Mouse (Mus musculus): Measurements from ENCODE around the gene Mlip. TPM values are rescaled to one million over a fixed set of nuclear protein-coding genes. Genes with fewer than 3 reads are reported as not detected.

Gene Mlip
- polyA plus RNA-seq, 1 experiment from 2014 or later = not detected

DNA sequence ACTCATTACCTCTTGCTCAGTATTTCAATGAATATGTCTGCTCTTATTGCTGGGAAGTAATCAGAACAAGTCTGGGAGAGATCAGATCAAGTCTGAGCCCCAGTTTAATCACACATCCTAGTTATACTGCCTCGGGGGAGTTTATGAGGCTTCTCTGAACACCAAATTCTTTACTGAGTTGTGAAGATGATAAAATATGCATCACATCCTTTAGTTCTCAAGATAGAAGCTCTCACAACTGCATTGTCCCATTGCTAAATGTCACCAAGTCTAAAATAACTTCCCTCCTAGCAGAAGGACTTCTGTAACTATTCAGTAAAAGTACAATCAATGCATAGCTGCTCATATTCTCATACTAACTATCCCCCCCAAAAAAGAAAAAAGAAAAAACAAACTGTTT lies 154.5 kb downstream of the Mlip start:
- DNase-seq (ENCODE audit: low spot score) = no peak
- no peak for ATAC-seq (ENCODE audit: insufficient read depth, low FRiP score, low TSS enrichment)
- no peak overlapping the region for H3K4me3 ChIP-seq (ENCODE audit: low read depth, low read length)
- H3K36me3 ChIP-seq (ENCODE audit: control insufficient read depth, insufficient read depth, low read length) = no peaks in the 10 kb centered on the region
- no peak overlapping the region for H3K9ac ChIP-seq (ENCODE audit: low read length)
- no peaks in the 10 kb centered on the region for H3K9me3 ChIP-seq (ENCODE audit: control insufficient read depth, low read length)
- no peak overlapping the region for H3K27ac ChIP-seq (ENCODE audit: low read depth, low read length)
- no peaks in the 10 kb centered on the region for H3K27me3 ChIP-seq (ENCODE audit: control insufficient read depth, insufficient read depth, low read length)
- H3K4me1 ChIP-seq (ENCODE audit: control insufficient read depth, insufficient read depth, low read length) = no peaks in the 10 kb centered on the region
- 61% methylated on average over 1 of the region's 1 CpGs for WGBS
- H3K4me2 ChIP-seq (ENCODE audit: low read depth) = no peak overlapping the region

DNA sequence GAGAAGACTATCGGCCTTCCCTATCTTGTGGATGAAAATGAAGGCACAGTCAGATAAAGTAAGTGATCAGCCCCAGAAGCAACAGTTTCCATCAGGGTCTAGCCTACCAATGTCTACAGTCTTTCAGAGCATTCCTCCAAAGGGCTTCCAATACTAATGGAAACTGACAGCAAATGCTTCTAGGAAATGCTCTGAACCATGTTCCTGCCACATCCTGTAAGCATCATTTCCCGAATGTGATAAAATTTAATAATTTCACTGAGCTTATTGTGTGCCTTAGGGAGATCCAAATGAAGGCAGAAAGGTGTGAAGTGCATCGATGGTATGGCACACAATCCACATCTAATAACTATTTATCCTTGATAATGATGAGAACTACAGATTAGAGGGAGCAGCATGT lies 173.3 kb downstream of the Mlip start:
- WGBS = 89% methylated on average over 3 of the region's 3 CpGs
- ATAC-seq (ENCODE audit: insufficient read depth, low FRiP score, low TSS enrichment) = no peak
- Histone ChIP-seq H3K4me2 (ENCODE audit: low read depth) (no peak overlapping the region), H3K27ac (ENCODE audit: low read depth, low read length) (no peak overlapping the region), H3K9me3 (ENCODE audit: control insufficient read depth, low read length) (no peaks in the 10 kb centered on the region), H3K9ac (ENCODE audit: low read length) (no peak overlapping the region), H3K4me1 (ENCODE audit: control insufficient read depth, insufficient read depth, low read length) (no peaks in the 10 kb centered on the region), H3K4me3 (ENCODE audit: low read depth, low read length) (no peak overlapping the region), H3K36me3 (ENCODE audit: control insufficient read depth, insufficient read depth, low read length) (no peaks in the 10 kb centered on the region), H3K27me3 (ENCODE audit: control insufficient read depth, insufficient read depth, low read length) (no peaks in the 10 kb centered on the region)
- DNase-seq (ENCODE audit: low spot score) = no peak

DNA sequence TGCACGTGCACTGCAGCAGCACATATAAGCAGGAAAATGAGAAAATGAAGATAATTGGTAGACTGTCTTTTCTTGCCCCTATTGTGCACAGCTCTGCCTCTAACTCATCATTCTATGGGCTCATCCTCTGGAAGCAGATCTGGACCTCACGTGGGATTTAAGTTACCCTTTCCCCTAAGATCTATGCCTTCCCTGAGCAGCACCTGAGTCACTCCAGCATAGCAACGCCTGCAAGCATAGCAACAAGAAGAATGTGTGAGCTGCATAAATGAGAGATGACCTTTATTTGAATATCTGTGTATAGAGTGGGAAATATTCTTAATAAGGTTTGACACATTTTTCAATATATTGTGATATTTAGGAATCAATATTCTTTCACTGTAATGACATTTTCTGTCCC lies 176.9 kb downstream of the Mlip start:
- ATAC-seq (ENCODE audit: insufficient read depth, low FRiP score, low TSS enrichment) (no peak), DNase-seq (ENCODE audit: low spot score) (no peak)
- Histone ChIP-seq H3K27ac (ENCODE audit: low read depth, low read length) (no peak overlapping the region), H3K4me3 (ENCODE audit: low read depth, low read length) (no peak overlapping the region), H3K9ac (ENCODE audit: low read length) (no peak overlapping the region), H3K9me3 (ENCODE audit: control insufficient read depth, low read length) (no peaks in the 10 kb centered on the region), H3K27me3 (ENCODE audit: control insufficient read depth, insufficient read depth, low read length) (no peaks in the 10 kb centered on the region), H3K36me3 (ENCODE audit: control insufficient read depth, insufficient read depth, low read length) (no peaks in the 10 kb centered on the region), H3K4me2 (ENCODE audit: low read depth) (no peak overlapping the region), H3K4me1 (ENCODE audit: control insufficient read depth, insufficient read depth, low read length) (no peaks in the 10 kb centered on the region)
- 82% methylated on average over 3 of the region's 3 CpGs for WGBS

DNA sequence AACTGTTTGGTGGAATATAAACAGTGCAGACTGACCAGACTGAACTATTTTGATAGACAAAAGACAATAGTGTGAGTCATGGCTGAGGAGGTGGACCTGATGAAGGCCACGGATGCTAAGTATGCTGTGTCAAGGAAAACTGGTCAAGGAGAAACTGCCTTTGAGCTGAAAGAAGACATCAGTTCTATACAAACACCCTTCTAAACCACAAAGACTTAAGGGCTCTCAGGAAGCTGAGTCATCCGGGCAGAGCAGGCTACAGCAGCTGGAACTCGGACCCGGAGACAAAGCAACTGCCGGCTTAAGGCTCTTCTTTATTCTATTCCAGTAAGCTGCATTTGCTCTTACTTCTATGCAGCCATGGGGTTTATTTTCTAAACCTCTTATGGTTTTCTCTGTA lies 180.7 kb downstream of the Mlip start:
- H3K4me2 ChIP-seq (ENCODE audit: low read depth) = no peak overlapping the region
- no peaks in the 10 kb centered on the region for H3K36me3 ChIP-seq (ENCODE audit: control insufficient read depth, insufficient read depth, low read length)
- no peak overlapping the region for H3K9ac ChIP-seq (ENCODE audit: low read length)
- no peak overlapping the region for H3K27ac ChIP-seq (ENCODE audit: low read depth, low read length)
- WGBS = 91% methylated on average over 5 of the region's 5 CpGs
- H3K9me3 ChIP-seq (ENCODE audit: control insufficient read depth, low read length) = no peaks in the 10 kb centered on the region
- H3K27me3 ChIP-seq (ENCODE audit: control insufficient read depth, insufficient read depth, low read length) = no peaks in the 10 kb centered on the region
- DNase-seq (ENCODE audit: low spot score) (no peak), ATAC-seq (ENCODE audit: insufficient read depth, low FRiP score, low TSS enrichment) (no peak)
- no peaks in the 10 kb centered on the region for H3K4me1 ChIP-seq (ENCODE audit: control insufficient read depth, insufficient read depth, low read length)
- H3K4me3 ChIP-seq (ENCODE audit: low read depth, low read length) = no peak overlapping the region

DNA sequence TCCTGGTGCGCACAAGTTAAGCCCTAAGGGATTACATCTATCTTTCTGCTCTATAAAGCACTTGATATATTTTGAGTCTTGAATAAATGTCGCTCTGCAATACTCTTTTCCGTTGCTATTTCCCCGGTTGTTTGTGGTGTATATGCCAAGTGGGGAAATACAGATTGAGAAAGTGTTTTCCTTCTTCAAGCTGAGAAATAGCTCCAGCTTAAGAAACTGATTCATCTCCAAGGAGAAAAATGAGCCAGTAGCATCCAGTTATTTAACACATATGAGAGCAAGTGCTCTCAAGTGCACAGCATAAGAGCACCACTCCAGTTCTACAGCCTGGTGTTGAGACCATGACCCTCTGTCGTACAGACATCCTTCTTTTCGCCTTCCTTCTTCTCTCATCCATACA lies 186.9 kb downstream of the Mlip start:
- Histone ChIP-seq H3K27ac (ENCODE audit: low read depth, low read length) (no peak overlapping the region), H3K4me2 (ENCODE audit: low read depth) (no peak overlapping the region), H3K4me3 (ENCODE audit: low read depth, low read length) (no peak overlapping the region), H3K9me3 (ENCODE audit: control insufficient read depth, low read length) (no peaks in the 10 kb centered on the region), H3K27me3 (ENCODE audit: control insufficient read depth, insufficient read depth, low read length) (no peaks in the 10 kb centered on the region), H3K36me3 (ENCODE audit: control insufficient read depth, insufficient read depth, low read length) (no peaks in the 10 kb centered on the region), H3K9ac (ENCODE audit: low read length) (no peak overlapping the region), H3K4me1 (ENCODE audit: control insufficient read depth, insufficient read depth, low read length) (no peaks in the 10 kb centered on the region)
- 84% methylated on average over 6 of the region's 6 CpGs for WGBS
- no peak for DNase-seq (ENCODE audit: low spot score)
- ATAC-seq (ENCODE audit: insufficient read depth, low FRiP score, low TSS enrichment) = no peak

DNA sequence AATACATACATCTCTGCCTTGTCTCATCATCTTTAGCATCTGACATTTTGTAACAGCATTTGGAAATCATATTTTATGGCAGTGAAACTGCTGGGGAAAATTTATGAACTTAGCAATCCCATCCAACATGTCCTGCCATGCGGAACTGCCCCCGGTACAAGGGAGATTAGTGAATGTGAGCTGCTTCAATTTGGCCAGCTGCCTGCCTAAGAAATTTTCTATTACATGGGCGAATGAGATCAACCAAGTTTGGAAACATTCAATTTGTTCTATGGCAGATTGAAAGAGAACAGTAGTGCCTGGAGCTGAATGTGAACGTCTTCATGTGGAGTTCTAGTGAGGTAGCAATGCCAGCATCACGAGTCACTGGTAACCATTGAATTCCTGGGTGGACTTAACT lies 191.0 kb downstream of the Mlip start:
- WGBS = 76% methylated on average over 5 of the region's 5 CpGs
- Histone ChIP-seq H3K27me3 (ENCODE audit: control insufficient read depth, insufficient read depth, low read length) (no peaks in the 10 kb centered on the region), H3K9me3 (ENCODE audit: control insufficient read depth, low read length) (no peaks in the 10 kb centered on the region), H3K4me3 (ENCODE audit: low read depth, low read length) (no peak overlapping the region), H3K27ac (ENCODE audit: low read depth, low read length) (no peak overlapping the region), H3K9ac (ENCODE audit: low read length) (no peak overlapping the region), H3K4me2 (ENCODE audit: low read depth) (no peak overlapping the region), H3K36me3 (ENCODE audit: control insufficient read depth, insufficient read depth, low read length) (no peaks in the 10 kb centered on the region), H3K4me1 (ENCODE audit: control insufficient read depth, insufficient read depth, low read length) (no peaks in the 10 kb centered on the region)
- DNase-seq (ENCODE audit: low spot score) (no peak), ATAC-seq (ENCODE audit: insufficient read depth, low FRiP score, low TSS enrichment) (no peak)

DNA sequence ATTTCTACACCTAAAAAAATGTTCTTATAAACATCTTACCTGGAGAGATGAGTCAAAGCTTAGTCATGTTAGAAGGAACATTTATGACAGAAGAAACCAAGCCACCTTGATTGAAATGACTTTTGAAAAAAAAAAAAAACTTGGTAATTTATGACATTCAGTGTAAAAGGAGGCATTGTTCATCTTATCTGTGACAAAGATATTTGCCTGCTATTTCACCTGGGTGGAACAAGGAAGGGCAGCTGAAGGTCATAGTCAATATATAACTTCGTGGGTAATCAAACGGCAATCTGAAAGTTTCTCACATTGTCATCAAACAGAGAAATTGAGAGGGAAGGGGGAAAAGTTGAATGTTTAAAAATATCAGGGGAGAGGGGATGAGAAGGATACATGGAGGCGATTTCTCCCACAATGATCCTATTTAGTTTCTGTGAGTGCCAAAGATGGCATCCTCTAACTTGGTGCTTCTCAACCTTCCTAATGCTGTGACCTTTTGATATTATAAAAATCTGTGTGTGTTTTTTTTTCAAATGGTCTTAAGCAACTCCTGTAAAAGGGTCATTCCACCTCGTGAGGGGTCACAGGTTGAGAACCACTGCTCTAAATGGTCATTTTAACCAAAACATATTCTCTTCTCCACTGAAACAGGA lies 192.4 kb downstream of the Mlip start:
- Histone ChIP-seq H3K27me3 (ENCODE audit: control insufficient read depth, insufficient read depth, low read length) (no peaks in the 10 kb centered on the region), H3K4me2 (ENCODE audit: low read depth) (no peak overlapping the region), H3K27ac (ENCODE audit: low read depth, low read length) (no peak overlapping the region), H3K4me3 (ENCODE audit: low read depth, low read length) (no peak overlapping the region), H3K9me3 (ENCODE audit: control insufficient read depth, low read length) (no peaks in the 10 kb centered on the region), H3K4me1 (ENCODE audit: control insufficient read depth, insufficient read depth, low read length) (no peaks in the 10 kb centered on the region), H3K9ac (ENCODE audit: low read length) (no peak overlapping the region), H3K36me3 (ENCODE audit: control insufficient read depth, insufficient read depth, low read length) (no peaks in the 10 kb centered on the region)
- no peak for ATAC-seq (ENCODE audit: insufficient read depth, low FRiP score, low TSS enrichment)
- DNase-seq (ENCODE audit: low spot score) = no peak
- WGBS = 76% methylated on average over 4 of the region's 4 CpGs

DNA sequence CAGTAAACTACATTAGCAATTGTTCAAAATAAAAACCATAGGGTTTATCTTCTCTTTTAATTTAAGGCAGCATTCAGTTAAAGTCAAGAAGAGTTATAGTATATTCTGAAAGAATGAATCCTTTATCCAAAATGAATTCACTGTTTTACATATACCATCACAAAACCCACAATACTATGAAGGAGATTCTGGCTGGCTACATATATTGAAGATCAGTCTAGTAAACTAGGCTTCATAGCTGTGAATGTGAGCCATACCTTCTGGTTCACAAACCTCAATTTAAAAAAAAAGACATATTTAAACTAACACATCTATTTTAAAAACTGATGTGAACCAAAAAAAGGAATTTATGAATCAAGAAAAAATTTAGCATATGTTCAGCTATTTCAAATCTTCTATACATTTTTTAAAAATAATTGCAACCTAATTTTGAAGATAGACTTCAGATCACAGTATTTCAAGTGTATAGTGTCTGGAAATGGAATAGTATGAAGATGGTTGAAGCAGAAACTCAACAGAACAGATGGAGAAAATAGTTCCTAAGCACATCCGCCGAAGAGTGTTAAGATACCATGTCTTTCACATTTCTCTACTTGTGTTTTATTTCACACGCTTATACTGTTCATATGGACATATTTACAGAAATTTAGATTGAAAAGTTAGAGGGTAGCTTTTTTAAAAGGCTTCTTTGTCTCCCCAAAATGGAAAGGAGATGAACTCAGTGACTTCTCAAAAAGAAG lies 204.1 kb downstream of the Mlip start:
- Histone ChIP-seq H3K27me3 (ENCODE audit: control insufficient read depth, insufficient read depth, low read length) (no peaks in the 10 kb centered on the region), H3K27ac (ENCODE audit: low read depth, low read length) (no peak overlapping the region), H3K36me3 (ENCODE audit: control insufficient read depth, insufficient read depth, low read length) (no peaks in the 10 kb centered on the region), H3K9me3 (ENCODE audit: control insufficient read depth, low read length) (no peaks in the 10 kb centered on the region), H3K4me3 (ENCODE audit: low read depth, low read length) (no peak overlapping the region), H3K9ac (ENCODE audit: low read length) (no peak overlapping the region), H3K4me2 (ENCODE audit: low read depth) (no peak overlapping the region), H3K4me1 (ENCODE audit: control insufficient read depth, insufficient read depth, low read length) (no peaks in the 10 kb centered on the region)
- DNase-seq (ENCODE audit: low spot score) = no peak
- 93% methylated on average over 3 of the region's 3 CpGs for WGBS
- ATAC-seq (ENCODE audit: insufficient read depth, low FRiP score, low TSS enrichment) = no peak

DNA sequence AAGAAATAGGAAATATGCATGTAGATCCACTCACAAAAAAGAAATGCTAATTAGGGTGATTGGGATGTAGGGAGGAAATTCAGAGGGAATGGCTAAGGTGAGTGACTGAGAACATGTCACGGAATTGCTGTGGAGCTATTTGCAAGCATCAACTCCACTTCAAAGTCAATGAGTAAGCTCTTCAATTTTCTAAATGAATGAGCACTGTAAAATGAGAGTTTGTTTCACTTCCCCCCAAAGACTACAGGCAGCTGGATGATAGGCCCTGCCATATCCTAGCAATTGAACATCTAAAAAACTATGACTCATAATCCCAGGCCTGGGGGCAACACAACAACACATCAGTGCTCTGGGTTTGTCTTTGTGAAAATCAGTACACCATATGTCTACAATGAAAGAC lies 233.0 kb downstream of the Mlip start:
- Histone ChIP-seq H3K27me3 (ENCODE audit: control insufficient read depth, insufficient read depth, low read length) (no peaks in the 10 kb centered on the region), H3K9ac (ENCODE audit: low read length) (no peak overlapping the region), H3K36me3 (ENCODE audit: control insufficient read depth, insufficient read depth, low read length) (no peaks in the 10 kb centered on the region), H3K4me2 (ENCODE audit: low read depth) (no peak overlapping the region), H3K4me1 (ENCODE audit: control insufficient read depth, insufficient read depth, low read length) (no peaks in the 10 kb centered on the region), H3K27ac (ENCODE audit: low read depth, low read length) (no peak overlapping the region), H3K9me3 (ENCODE audit: control insufficient read depth, low read length) (no peaks in the 10 kb centered on the region), H3K4me3 (ENCODE audit: low read depth, low read length) (no peak overlapping the region)
- WGBS = 85% methylated on average over 1 of the region's 1 CpGs
- no peak for DNase-seq (ENCODE audit: low spot score)
- ATAC-seq (ENCODE audit: insufficient read depth, low FRiP score, low TSS enrichment) = no peak
